Mouse (Mus musculus) CH12.LX (cell line): ENCODE results near the gene BC025446. TPM values are rescaled to one million over a fixed set of nuclear protein-coding genes. Genes with fewer than 3 reads are reported as not detected.

ENCODE experiments used
- DNase-seq: peaks from one replicate; pipeline ENCODE4 v3.0.0-alpha.2; 2013; ENCODE audit errors: extremely low read depth
- H3K27ac ChIP-seq: 2 replicates; pipeline ENCODE4 v1.5.1; 2012; ENCODE audit warnings: low read depth, mild to moderate bottlenecking, control low read depth, moderate library complexity; ENCODE audit not compliant: insufficient read depth
- H3K27me3 ChIP-seq: replicated peaks from 2 replicates; pipeline ENCODE3; 2012; ENCODE audit warnings: inconsistent platforms
- H3K36me3 ChIP-seq, 2 experiments: replicated peaks in 1 of 2; 2 replicates each; pipeline versions ENCODE3 to v1.6.1; 2012; ENCODE audit warnings: inconsistent platforms in 1 of 2, low read length in 1 of 2, mild to moderate bottlenecking in 1 of 2, mixed read lengths in 1 of 2, moderate library complexity in 1 of 2; ENCODE audit not compliant: control insufficient read depth in 1 of 2, insufficient read depth in 1 of 2
- H3K4me1 ChIP-seq, 2 experiments: 2 replicates each; pipeline ENCODE4 v1.6.1; 2012; ENCODE audit warnings: inconsistent platforms in 1 of 2, moderate library complexity in 1 of 2; ENCODE audit not compliant: insufficient read depth in 2 of 2, control insufficient read depth in 1 of 2
- H3K4me2 ChIP-seq: 2 replicates; pipeline ENCODE4 v1.6.1; 2012; ENCODE audit warnings: low read depth, mild to moderate bottlenecking, control low read depth; ENCODE audit not compliant: poor library complexity, insufficient read depth, severe bottlenecking
- H3K4me3 ChIP-seq, 3 experiments: fragments of 150-350 bp in 1 of 3; sonication (generic) in 1 of 3; replicated peaks in 1 of 3; 2 replicates each; pipeline versions ENCODE3 to v1.5.1; 2011 to 2012; ENCODE audit warnings: low read depth in 2 of 3, low read length in 2 of 3, mild to moderate bottlenecking in 2 of 3, moderate library complexity in 2 of 3, control low read depth in 1 of 3, improper control_type of control experiment in 1 of 3, inconsistent platforms in 1 of 3, mixed read lengths in 1 of 3; ENCODE audit not compliant: poor library complexity in 1 of 3
- H3K79me2 ChIP-seq: replicated peaks from 2 replicates; pipeline ENCODE4 v1.6.1; 2012; ENCODE audit warnings: mild to moderate bottlenecking, moderate library complexity; ENCODE audit not compliant: control insufficient read depth, poor library complexity, insufficient read depth, severe bottlenecking; ENCODE audit errors: extremely low read depth
- H3K9ac ChIP-seq: 2 replicates; pipeline ENCODE4 v1.6.1; 2012; ENCODE audit warnings: low read depth, mild to moderate bottlenecking, control low read depth, moderate library complexity; ENCODE audit not compliant: insufficient read depth
- H3K9me3 ChIP-seq: replicated peaks from 2 replicates; pipeline ENCODE3; 2012; ENCODE audit warnings: low read length, inconsistent platforms, mixed read lengths
- BHLHE40 ChIP-seq: IDR thresholded peaks from 2 replicates; pipeline ENCODE4 v1.6.1; 2011; ENCODE audit warnings: mild to moderate bottlenecking, low read depth, low read length, improper control_type of control experiment
- CHD1 ChIP-seq: IDR thresholded peaks from 2 replicates; pipeline ENCODE4 v1.6.1; 2012; ENCODE audit warnings: low read depth, low read length, improper control_type of control experiment, inconsistent platforms
- CHD2 ChIP-seq: IDR thresholded peaks from 2 replicates; pipeline ENCODE4 v1.6.1; 2011; ENCODE audit warnings: low read length, improper control_type of control experiment
- CTCF ChIP-seq, 2 experiments: IDR thresholded peaks in 1 of 2; conservative IDR thresholded peaks in 1 of 2; 2 replicates each; pipeline ENCODE4 v1.5.1; 2011 to 2012; ENCODE audit warnings: low read depth in 2 of 2, low read length in 2 of 2, improper control_type of control experiment in 1 of 2, inconsistent platforms in 1 of 2, mild to moderate bottlenecking in 1 of 2, moderate library complexity in 1 of 2
- E2F4 ChIP-seq: IDR thresholded peaks from 2 replicates; pipeline ENCODE4 v1.6.1; 2011; ENCODE audit warnings: low read depth, low read length, improper control_type of control experiment; ENCODE audit not compliant: insufficient replicate concordance
- ELF1 ChIP-seq: IDR thresholded peaks from 2 replicates; pipeline ENCODE4 v1.6.1; 2014; ENCODE audit warnings: low read depth, mild to moderate bottlenecking, inconsistent platforms, low read length, improper control_type of control experiment
- EP300 ChIP-seq: IDR thresholded peaks from 2 replicates; pipeline ENCODE4 v1.6.1; 2011; ENCODE audit warnings: low read length, improper control_type of control experiment
- GABPA ChIP-seq: IDR thresholded peaks from 2 replicates; pipeline ENCODE4 v1.6.1; 2012; ENCODE audit warnings: low read depth, low read length, improper control_type of control experiment, inconsistent platforms; ENCODE audit not compliant: insufficient replicate concordance
- JUND ChIP-seq: conservative IDR thresholded peaks from 2 replicates; pipeline ENCODE4 v1.6.1; 2011; ENCODE audit warnings: low read depth, low read length, improper control_type of control experiment
- KAT2A ChIP-seq: IDR thresholded peaks from 2 replicates; pipeline ENCODE4 v1.6.1; 2012; ENCODE audit warnings: low read length, improper control_type of control experiment, inconsistent platforms; ENCODE audit not compliant: insufficient replicate concordance
- MAFK ChIP-seq: IDR thresholded peaks from 2 replicates; pipeline ENCODE4 v1.6.1; 2011; ENCODE audit warnings: low read length, improper control_type of control experiment; ENCODE audit not compliant: insufficient replicate concordance
- MAX ChIP-seq: IDR thresholded peaks from 2 replicates; pipeline ENCODE4 v1.6.1; 2011; ENCODE audit warnings: low read length, improper control_type of control experiment
- MAZ ChIP-seq: IDR thresholded peaks from 2 replicates; pipeline ENCODE4 v1.6.1; 2012; ENCODE audit warnings: low read depth, mild to moderate bottlenecking, inconsistent platforms, low read length, improper control_type of control experiment, moderate library complexity
- MYC ChIP-seq: IDR thresholded peaks from 2 replicates; pipeline ENCODE4 v1.6.1; 2011; ENCODE audit warnings: low read depth, mild to moderate bottlenecking, improper control_type of control experiment, low read length
- NELFE ChIP-seq: IDR thresholded peaks from 2 replicates; pipeline ENCODE4 v1.6.1; 2011; ENCODE audit warnings: low read depth, low read length, improper control_type of control experiment
- PAX5 ChIP-seq: IDR thresholded peaks from 2 replicates; pipeline ENCODE4 v1.6.1; 2012; ENCODE audit warnings: low read length, inconsistent platforms, mixed read lengths
- POLR2AphosphoS2 ChIP-seq: IDR thresholded peaks from 2 replicates; pipeline ENCODE4 v1.6.1; 2011; ENCODE audit warnings: low read depth, low read length, improper control_type of control experiment
- RAD21 ChIP-seq: IDR thresholded peaks from 2 replicates; pipeline ENCODE4 v1.6.1; 2011; ENCODE audit warnings: low read depth, mild to moderate bottlenecking, low read length, improper control_type of control experiment, moderate library complexity
- RCOR1 ChIP-seq: conservative IDR thresholded peaks from 2 replicates; pipeline ENCODE4 v1.6.1; 2012; ENCODE audit warnings: low read depth, mild to moderate bottlenecking, inconsistent platforms, low read length, improper control_type of control experiment
- SIN3A ChIP-seq: IDR thresholded peaks from 2 replicates; pipeline ENCODE4 v1.6.1; 2012; ENCODE audit warnings: low read length, improper control_type of control experiment, inconsistent platforms
- SMC3 ChIP-seq: IDR thresholded peaks from 2 replicates; pipeline ENCODE4 v1.6.1; 2011; ENCODE audit warnings: low read depth, low read length, improper control_type of control experiment
- TCF12 ChIP-seq: IDR thresholded peaks from 2 replicates; pipeline ENCODE4 v1.6.1; 2014; ENCODE audit warnings: low read depth, mild to moderate bottlenecking, inconsistent platforms, low read length, improper control_type of control experiment
- USF2 ChIP-seq: conservative IDR thresholded peaks from 2 replicates; pipeline ENCODE4 v1.6.1; 2011; ENCODE audit warnings: low read depth, low read length, improper control_type of control experiment
- ZC3H11A ChIP-seq: IDR thresholded peaks from 2 replicates; pipeline ENCODE4 v1.6.1; 2012; ENCODE audit warnings: low read depth, mild to moderate bottlenecking, inconsistent platforms, low read length, improper control_type of control experiment
- ZKSCAN1 ChIP-seq: IDR thresholded peaks from 2 replicates; pipeline ENCODE4 v1.6.1; 2012; ENCODE audit warnings: low read depth, inconsistent platforms, low read length, improper control_type of control experiment, borderline replicate concordance
- ZMIZ1 ChIP-seq: IDR thresholded peaks from 2 replicates; pipeline ENCODE4 v1.6.1; 2012; ENCODE audit warnings: low read depth, mild to moderate bottlenecking, inconsistent platforms, low read length, improper control_type of control experiment
- ZNF384 ChIP-seq: IDR thresholded peaks from 2 replicates; pipeline ENCODE4 v1.6.1; 2012; ENCODE audit warnings: low read depth, low read length, improper control_type of control experiment, inconsistent platforms
- dilution Hi-C: fragments of 300-500 bp; cut with MboI; formaldehyde crosslinking; loops from 2 replicates; pipeline ENCODE4 v1.14.3; 2020; ENCODE audit warnings: low sequenced_read_pairs; ENCODE audit not compliant: extremely low pct_unique_long_range_greater_than_20kb, extremely low pct_ligation_motif_present
- in situ Hi-C: fragments of 300-500 bp; cut with MboI; formaldehyde crosslinking; loops from 3 replicates; pipeline ENCODE4 v1.14.3; 2019; ENCODE audit warnings: low sequenced_read_pairs, low pct_ligation_motif_present, low pct_unique_long_range_greater_than_20kb, mixed read lengths
- polyA plus RNA-seq: library from polyadenylated mRNA; unstranded; fragments of >175 nt; gene quantifications from 2 replicates; pipeline ENCODE4 v1.2.1, GENCODE M21; 2012; ENCODE audit warnings: low read depth; ENCODE audit not compliant: insufficient read length
- total RNA-seq, 2 experiments: library from RNA; depleted of rRNA; stranded (reverse); fragments of 300-350 nt in 1 of 2; fragments of >200 nt in 1 of 2; gene quantifications; 2 replicates each; pipeline ENCODE4 v1.2.3; 2012 to 2014

Gene BC025446
- total and polyA plus RNA-seq, 3 experiments: not detected

GRCm38 (mm10) chr15:75237736-75238288 lies 21.6 kb downstream of the BC025446 start:
- in situ Hi-C loops (no loop called here), dilution Hi-C loops (no loop called here)
- H3K9ac ChIP-seq: no peak overlapping the region
- H3K36me3 ChIP-seq: no peaks in the 10 kb centered on the region
- no peak for TF ChIP-seq SIN3A
- TF ChIP-seq POLR2AphosphoS2: no peak
- TF ChIP-seq MAZ: no peak
- no peak for TF ChIP-seq SMC3
- TF ChIP-seq MYC: no peak
- no peak for TF ChIP-seq USF2
- no peak for TF ChIP-seq MAFK
- no peak for TF ChIP-seq KAT2A
- no peak for TF ChIP-seq BHLHE40
- TF ChIP-seq NELFE: no peak
- no peak for TF ChIP-seq ZMIZ1
- TF ChIP-seq CHD2: no peak
- TF ChIP-seq RCOR1: no peak
- TF ChIP-seq TCF12: no peak
- TF ChIP-seq CHD1: no peak
- H3K4me2 ChIP-seq: no peak overlapping the region
- no peaks in the 10 kb centered on the region for H3K4me1 ChIP-seq
- H3K27me3 ChIP-seq: peaks cover 16% of the 10 kb centered on the region
- no peaks in the 10 kb centered on the region for H3K9me3 ChIP-seq
- no peak overlapping the region for H3K27ac ChIP-seq
- no peaks in the 10 kb centered on the region for H3K79me2 ChIP-seq
- no peak for DNase-seq
- H3K4me3 ChIP-seq: no peak overlapping the region

- Histone ChIP-seq H3K9me3 (no peaks in the 10 kb centered on the region), H3K27me3 (peaks cover 5% of the 10 kb centered on the region), H3K27ac (no peak overlapping the region), H3K4me1 (no peaks in the 10 kb centered on the region), H3K79me2 (no peaks in the 10 kb centered on the region), H3K4me2 (no peak overlapping the region), H3K36me3 (no peaks in the 10 kb centered on the region), H3K9ac (no peak overlapping the region), H3K4me3 (no peak overlapping the region)
- dilution Hi-C loops: no loop called here
- no peak for DNase-seq
- TF ChIP-seq E2F4 (no peak), JUND (no peak), CHD2 (no peak), MAFK (no peak), PAX5 (no peak), MAZ (no peak), CTCF (conservative IDR thresholded peaks at IDR 0.05 in 1 of 2, IDR thresholded peaks at IDR 0.05 in 1 of 2; ENCODE audit: low read depth in 2 of 2, low read length in 2 of 2) (no peak), KAT2A (no peak), ZNF384 (no peak), POLR2AphosphoS2 (no peak), ZKSCAN1 (no peak), CHD1 (no peak), MAX (no peak), EP300 (no peak), GABPA (no peak), RAD21 (no peak), ZC3H11A (no peak), TCF12 (no peak), ELF1 (no peak)
- in situ Hi-C loops: no loop called here
Measured at GRCm38 (mm10) chr15:75240558-75240957, 24.4 kb downstream of the BC025446 start.
